Mouse (Mus musculus): ENCODE measurements around the gene Mgat1. TPM values are rescaled to one million over a fixed set of nuclear protein-coding genes. Genes with fewer than 3 reads are reported as not detected.

Gene Mgat1
- polyA plus RNA-seq, 2 experiments = 64.7 to 83.7 TPM

DNA sequence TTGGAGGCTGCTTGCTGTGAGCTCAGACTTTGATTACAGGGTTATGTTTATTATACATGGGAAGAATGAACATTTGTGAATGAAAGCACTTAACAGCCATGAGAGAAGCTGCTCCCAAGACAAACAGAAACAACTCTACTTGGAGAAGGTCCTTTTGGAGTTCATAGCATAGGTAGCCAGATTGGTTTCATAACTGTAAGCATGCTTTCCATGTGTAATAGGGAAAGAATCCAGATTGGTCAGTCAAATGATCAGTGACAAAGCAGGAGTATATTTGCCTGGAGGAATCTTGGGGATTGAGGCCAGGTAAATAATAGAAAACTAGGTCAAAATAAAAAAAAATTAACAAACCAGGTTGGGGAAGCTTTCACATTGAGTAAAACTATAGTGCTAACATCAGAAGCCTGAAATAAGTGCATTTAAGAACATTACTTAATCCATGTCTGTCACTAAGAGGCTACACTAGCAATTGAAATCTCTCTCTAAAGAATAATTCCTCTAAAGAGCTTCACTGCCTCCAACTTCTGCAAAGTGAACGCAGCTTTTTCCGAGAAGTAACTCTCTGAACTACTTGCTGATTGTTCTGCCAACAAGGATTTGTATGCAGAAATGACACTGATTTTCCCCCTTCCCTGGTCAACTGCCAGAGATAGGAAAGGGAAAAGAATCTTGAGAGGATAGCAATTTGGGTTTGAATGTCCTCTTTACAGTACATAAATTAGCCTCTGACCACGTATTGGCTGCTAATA, 8.4 kb upstream of the Mgat1 start:
- Histone ChIP-seq H3K4me1 (ENCODE audit: control insufficient read depth, insufficient read depth, low read length) (no peaks in the 10 kb centered on the region), H3K4me3 (replicated peaks; ENCODE audit: low read length) (no peak overlapping the region), H3K27me3 (ENCODE audit: control insufficient read depth, insufficient read depth, low read length) (no peaks in the 10 kb centered on the region), H3K9ac (ENCODE audit: low read depth, low read length, severe bottlenecking) (no peak overlapping the region), H3K27ac (replicated peaks; ENCODE audit: low read depth, low read length) (no peak overlapping the region), H3K9me3 (ENCODE audit: control insufficient read depth, low read length) (no peaks in the 10 kb centered on the region), H3K36me3 (ENCODE audit: control insufficient read depth, insufficient read depth, low read length) (no peaks in the 10 kb centered on the region), H3K4me2 (replicated peaks; ENCODE audit: low read depth, low read length, severe bottlenecking) (no peak overlapping the region)
- WGBS = 76% methylated on average over 3 of the region's 3 CpGs
- DNase-seq (ENCODE audit: low spot score) = no peak
- no peak for TF ChIP-seq POLR2A (IDR thresholded peaks at IDR 0.05; ENCODE audit: borderline replicate concordance, extremely low read depth, insufficient read depth, insufficient read length)
- ATAC-seq (ENCODE audit: low FRiP score, low read depth) = no peak

- H3K36me3 ChIP-seq (ENCODE audit: control insufficient read depth, insufficient read depth, low read length) = no peaks in the 10 kb centered on the region
- DNase-seq (ENCODE audit: low spot score) = no peak
- no peak for ATAC-seq (ENCODE audit: low FRiP score, low read depth)
- no peaks in the 10 kb centered on the region for H3K4me1 ChIP-seq (ENCODE audit: control insufficient read depth, insufficient read depth, low read length)
- H3K4me3 ChIP-seq (replicated peaks; ENCODE audit: low read length) = no peak overlapping the region
- no peak overlapping the region for H3K4me2 ChIP-seq (replicated peaks; ENCODE audit: low read depth, low read length, severe bottlenecking)
- no peak for TF ChIP-seq POLR2A (IDR thresholded peaks at IDR 0.05; ENCODE audit: borderline replicate concordance, extremely low read depth, insufficient read depth, insufficient read length)
- no peaks in the 10 kb centered on the region for H3K9me3 ChIP-seq (ENCODE audit: control insufficient read depth, low read length)
- 51% methylated on average over 1 of the region's 1 CpGs for WGBS
- H3K27ac ChIP-seq (replicated peaks; ENCODE audit: low read depth, low read length) = no peak overlapping the region
- no peaks in the 10 kb centered on the region for H3K27me3 ChIP-seq (ENCODE audit: control insufficient read depth, insufficient read depth, low read length)
- H3K9ac ChIP-seq (ENCODE audit: low read depth, low read length, severe bottlenecking) = no peak overlapping the region
Observed at GRCm38 (mm10) chr11:49236891-49237290, 7.1 kb upstream of the Mgat1 start.

DNA sequence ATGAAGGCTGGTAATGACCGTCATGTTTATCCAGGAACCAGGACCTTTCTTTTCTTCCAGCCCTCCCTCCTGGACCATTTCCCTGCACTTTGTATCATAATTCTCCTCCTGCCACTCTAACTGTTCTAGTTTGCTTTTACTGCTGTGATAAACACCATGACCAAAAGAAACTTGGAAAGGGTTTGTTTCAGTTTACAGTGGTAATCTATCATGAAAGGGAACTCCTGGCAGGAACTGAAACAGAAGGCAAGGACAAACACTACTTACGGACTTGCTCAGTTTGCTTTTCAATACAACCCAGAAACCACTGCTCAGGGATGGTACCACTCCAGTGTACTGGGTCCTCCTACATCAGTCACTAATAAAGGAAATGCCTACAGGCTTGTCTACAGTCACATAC, 6.5 kb upstream of the Mgat1 start:
- Histone ChIP-seq H3K4me2 (replicated peaks; ENCODE audit: low read depth, low read length, severe bottlenecking) (no peak overlapping the region), H3K4me1 (ENCODE audit: control insufficient read depth, insufficient read depth, low read length) (no peaks in the 10 kb centered on the region), H3K4me3 (replicated peaks; ENCODE audit: low read length) (no peak overlapping the region), H3K9ac (ENCODE audit: low read depth, low read length, severe bottlenecking) (no peak overlapping the region), H3K27me3 (ENCODE audit: control insufficient read depth, insufficient read depth, low read length) (no peaks in the 10 kb centered on the region), H3K27ac (replicated peaks; ENCODE audit: low read depth, low read length) (no peak overlapping the region), H3K36me3 (ENCODE audit: control insufficient read depth, insufficient read depth, low read length) (no peaks in the 10 kb centered on the region), H3K9me3 (ENCODE audit: control insufficient read depth, low read length) (no peaks in the 10 kb centered on the region)
- DNase-seq (ENCODE audit: low spot score) (no peak), ATAC-seq (ENCODE audit: low FRiP score, low read depth) (no peak)
- 73% methylated on average over 2 of the region's 2 CpGs for WGBS
- TF ChIP-seq POLR2A (IDR thresholded peaks at IDR 0.05; ENCODE audit: borderline replicate concordance, extremely low read depth, insufficient read depth, insufficient read length) = no peak

GRCm38 (mm10) chr11:49240310-49240709, 3.7 kb upstream of the Mgat1 start:
- TF ChIP-seq POLR2A (IDR thresholded peaks at IDR 0.05; ENCODE audit: borderline replicate concordance, extremely low read depth, insufficient read depth, insufficient read length) = no peak

GRCm38 (mm10) chr11:49240874-49241273, 3.1 kb upstream of the Mgat1 start:
- no peaks in the 10 kb centered on the region for H3K9me3 ChIP-seq (ENCODE audit: control insufficient read depth, low read length)
- H3K36me3 ChIP-seq (ENCODE audit: control insufficient read depth, insufficient read depth, low read length) = no peaks in the 10 kb centered on the region
- peaks cover 12% of the 10 kb centered on the region for H3K4me1 ChIP-seq (ENCODE audit: control insufficient read depth, insufficient read depth, low read length)
- no peak overlapping the region for H3K4me2 ChIP-seq (replicated peaks; ENCODE audit: low read depth, low read length, severe bottlenecking)
- ATAC-seq (ENCODE audit: low FRiP score, low read depth) (no peak), DNase-seq (ENCODE audit: low spot score) (no peak)
- no peak overlapping the region for H3K4me3 ChIP-seq (replicated peaks; ENCODE audit: low read length)
- H3K9ac ChIP-seq (ENCODE audit: low read depth, low read length, severe bottlenecking) = no peak overlapping the region
- no peaks in the 10 kb centered on the region for H3K27me3 ChIP-seq (ENCODE audit: control insufficient read depth, insufficient read depth, low read length)
- 86% methylated on average over 4 of the region's 4 CpGs for WGBS
- TF ChIP-seq POLR2A (IDR thresholded peaks at IDR 0.05; ENCODE audit: borderline replicate concordance, extremely low read depth, insufficient read depth, insufficient read length) = no peak
- H3K27ac ChIP-seq (replicated peaks; ENCODE audit: low read depth, low read length) = no peak overlapping the region

More at GRCm38 (mm10) chr11:49240310-49240709, 3.7 kb upstream of the Mgat1 start:
- DNase-seq (ENCODE audit: low spot score) (no peak), ATAC-seq (ENCODE audit: low FRiP score, low read depth) (no peak)
- no peak overlapping the region for H3K4me2 ChIP-seq (replicated peaks; ENCODE audit: low read depth, low read length, severe bottlenecking)
- H3K4me1 ChIP-seq (ENCODE audit: control insufficient read depth, insufficient read depth, low read length) = peaks cover 11% of the 10 kb centered on the region
- H3K9me3 ChIP-seq (ENCODE audit: control insufficient read depth, low read length) = no peaks in the 10 kb centered on the region
- 95% methylated on average over 1 of the region's 1 CpGs for WGBS
- no peak overlapping the region for H3K4me3 ChIP-seq (replicated peaks; ENCODE audit: low read length)
- no peak overlapping the region for H3K9ac ChIP-seq (ENCODE audit: low read depth, low read length, severe bottlenecking)
- no peaks in the 10 kb centered on the region for H3K36me3 ChIP-seq (ENCODE audit: control insufficient read depth, insufficient read depth, low read length)
- H3K27ac ChIP-seq (replicated peaks; ENCODE audit: low read depth, low read length) = no peak overlapping the region
- H3K27me3 ChIP-seq (ENCODE audit: control insufficient read depth, insufficient read depth, low read length) = no peaks in the 10 kb centered on the region
